ENCODE assay signal across 9 mouse cellular contexts in the genomic region with DNA sequence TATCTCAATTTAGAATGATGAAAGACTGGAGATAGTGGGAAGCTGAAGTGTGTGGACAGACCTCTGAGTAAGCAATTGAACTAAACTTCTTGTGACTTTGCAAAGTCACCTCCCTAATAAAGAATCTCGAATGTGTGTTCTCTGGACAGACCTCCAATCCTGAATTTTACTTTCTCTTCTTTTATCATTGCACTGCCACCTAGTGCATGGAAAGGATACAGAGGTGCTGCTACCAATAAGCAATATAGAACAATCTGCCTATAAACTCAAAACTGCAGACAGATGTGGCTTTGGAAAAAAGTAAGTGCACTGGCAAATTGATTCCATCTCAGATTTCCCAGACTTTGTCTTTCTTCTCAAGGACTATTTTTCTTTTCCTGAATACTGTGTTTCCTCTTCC.
DNase-seq lines count a peak whose midpoint lies in the region; ATAC-seq and TF ChIP-seq lines count a peak whose summit lies in the region.
"Had no signal": no experiment of that assay in that cellular context is flagged by ENCODE, and none has a peak within 500 bp of the region (broad histone marks: within the 10 kb centered on the region; RNA-seq: fewer than 3 reads in every experiment).

No protein-coding gene starts in this region.

- intact Hi-C loops in heart, adult 2 months (cut with DNase I) = loop anchor here (2.0 to 10.0 kb wide), 2 partner anchors 149 to 221 kb away; no protein-coding TSS in a partner anchor
- intact Hi-C loops in heart, postnatal 36 days (cut with DNase I) = loop anchor here (2.0 to 5.0 kb wide), 2 partner anchors 152 to 219 kb away; no protein-coding TSS in a partner anchor

- no peaks in the 10 kb centered on the region for H3K9me3 ChIP-seq in liver, postnatal 0 days (ENCODE audit: low read length)
- no peaks in the 10 kb centered on the region for H3K9me3 ChIP-seq in liver, embryonic 11.5 days (ENCODE audit: control insufficient read depth, low read length)

- no peaks in the 10 kb centered on the region for H3K79me2 ChIP-seq in heart, adult 2 months (replicated peaks; ENCODE audit: control insufficient read depth, insufficient read depth, low read length)

- no peak for ATAC-seq in liver, postnatal 0 days
- ATAC-seq in liver, embryonic 11.5 days (replicated peaks; ENCODE audit: low FRiP score) = no peak

- no peak overlapping the region for H3K9ac ChIP-seq in heart, adult 2 months (ENCODE audit: low read depth, low read length)
- H3K9ac ChIP-seq in liver, postnatal 0 days (replicated peaks) = no peak overlapping the region
- H3K9ac ChIP-seq in liver, embryonic 11.5 days (ENCODE audit: low read depth, low read length) = no peak overlapping the region

- no peak overlapping the region for H3K4me3 ChIP-seq in heart, adult 2 months
- no peak overlapping the region for H3K4me3 ChIP-seq in liver, postnatal 0 days (ENCODE audit: low read depth, low read length)
- H3K4me3 ChIP-seq in liver, embryonic 11.5 days (ENCODE audit: low read depth, low read length) = no peak overlapping the region

- no peak for TF ChIP-seq POLR2A in heart, adult 2 months (IDR thresholded peaks at IDR 0.05; ENCODE audit: insufficient read depth, low read depth, low read length)

- TF ChIP-seq CTCF in heart, adult 2 months (IDR thresholded peaks at IDR 0.05) = peak; percentile 66
- TF ChIP-seq CTCF in liver, postnatal 0 days (IDR thresholded peaks at IDR 0.05; ENCODE audit: low read depth) = peak; percentile 38

- no peaks in the 10 kb centered on the region for H3K4me1 ChIP-seq in heart, adult 2 months (ENCODE audit: control insufficient read depth, insufficient read depth, low read length)
- no peaks in the 10 kb centered on the region for H3K4me1 ChIP-seq in liver, postnatal 0 days (ENCODE audit: insufficient read depth)
- no peaks in the 10 kb centered on the region for H3K4me1 ChIP-seq in liver, embryonic 11.5 days (replicated peaks; ENCODE audit: control insufficient read depth, insufficient read depth, low read length)

- WGBS in heart, adult 2 months = 4% methylated on average over 1 of the region's 1 CpGs
- 17% methylated on average over 1 of the region's 1 CpGs for WGBS in liver, postnatal 0 days (ENCODE audit: insufficient replicate concordance)
- WGBS in liver, embryonic 11.5 days = 18% methylated on average over 1 of the region's 1 CpGs

- no peaks in the 10 kb centered on the region for H3K36me3 ChIP-seq in heart, adult 2 months (ENCODE audit: control insufficient read depth, insufficient read depth, low read length)
- H3K36me3 ChIP-seq in liver, postnatal 0 days (replicated peaks; ENCODE audit: insufficient read depth, low read length) = no peaks in the 10 kb centered on the region
- no peaks in the 10 kb centered on the region for H3K36me3 ChIP-seq in liver, embryonic 11.5 days (ENCODE audit: control insufficient read depth, insufficient read depth, low read length)

- no peak for DNase-seq in heart, adult 2 months
- no peak for DNase-seq in heart, postnatal 36 days
- DNase-seq in liver, postnatal 0 days = no peak
- DNase-seq in liver, embryonic 11.5 days (ENCODE audit: low spot score) = no peak
- DNase-seq in adipocyte (ENCODE audit: low spot score) = peak; percentile 19
- peak; percentile 4 for DNase-seq in retina, postnatal 1 day
- DNase-seq in ovary, adult 18-20 months (ENCODE audit: low spot score) = no peak
- DNase-seq in right cerebral cortex, adult 2 months (ENCODE audit: low spot score in 2 of 2) = no peak

- no peaks in the 10 kb centered on the region for H3K27me3 ChIP-seq in heart, adult 2 months (ENCODE audit: control insufficient read depth, insufficient read depth, low read length)
- H3K27me3 ChIP-seq in liver, postnatal 0 days (ENCODE audit: insufficient read depth, low read length) = no peaks in the 10 kb centered on the region
- no peaks in the 10 kb centered on the region for H3K27me3 ChIP-seq in liver, embryonic 11.5 days (replicated peaks; ENCODE audit: control insufficient read depth, insufficient read depth, low read length)

- H3K27ac ChIP-seq in heart, adult 2 months = no peak overlapping the region
- H3K27ac ChIP-seq in liver, postnatal 0 days (ENCODE audit: low read depth) = no peak overlapping the region
- H3K27ac ChIP-seq in liver, embryonic 11.5 days (ENCODE audit: low read depth, low read length) = no peak overlapping the region
- H3K27ac ChIP-seq: macrophage had no signal

- TF ChIP-seq EP300 in heart, adult 2 months (IDR thresholded peaks at IDR 0.05; ENCODE audit: insufficient read depth, low read depth, low read length) = no peak
- TF ChIP-seq EP300 in liver, postnatal 0 days (IDR thresholded peaks at IDR 0.05; ENCODE audit: low read depth) = no peak

- no peak overlapping the region for H3K4me2 ChIP-seq in liver, postnatal 0 days (ENCODE audit: low read depth, low read length)
- H3K4me2 ChIP-seq in liver, embryonic 11.5 days = no peak overlapping the region

Comparison
In these comparisons a context has a peak if more than half of its experiments do, and no peak if none do; other contexts are left out.
1. DNase-seq: peak in adipocyte (single experiment) and retina, postnatal 1 day (single experiment); none in heart, adult 2 months (0 of 2), heart, postnatal 36 days (0 of 2), liver, postnatal 0 days (single experiment), liver, embryonic 11.5 days (single experiment), ovary, adult 18-20 months (single experiment) and right cerebral cortex, adult 2 months (0 of 2).